Mouse (Mus musculus): Measurements from ENCODE around the gene Aldh1a3. TPM values are rescaled to one million over a fixed set of nuclear protein-coding genes. Genes with fewer than 3 reads are reported as not detected.

The Aldh1a3 gene
- total RNA-seq, 1 experiment from 2014 or later, result 10.9 TPM

DNA sequence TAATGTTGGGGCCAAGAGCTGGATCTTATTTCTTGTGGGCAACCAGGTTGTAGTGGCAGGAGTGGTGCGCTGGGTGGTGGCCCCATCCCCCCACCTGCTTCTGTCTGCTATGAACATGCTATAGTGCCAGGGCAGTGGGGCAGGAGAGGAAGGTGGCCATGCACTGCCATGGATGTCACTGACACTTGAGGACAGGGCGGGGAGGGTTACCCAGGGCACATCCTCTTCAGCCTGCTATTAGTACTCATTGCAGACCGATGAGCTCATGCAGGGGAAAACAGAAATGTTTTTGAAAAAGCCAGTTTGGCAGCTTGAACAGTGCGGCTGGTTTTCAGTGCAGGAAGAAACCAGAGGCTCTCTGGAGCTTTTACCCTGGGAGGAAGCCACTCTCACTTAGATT, 10.5 kb downstream of the Aldh1a3 start:
- DNase-seq, result no peak

- DNase-seq, result no peak
Measured at GRCm38 (mm10) chr7:66413093-66413492, 14.2 kb downstream of the Aldh1a3 start.

DNA sequence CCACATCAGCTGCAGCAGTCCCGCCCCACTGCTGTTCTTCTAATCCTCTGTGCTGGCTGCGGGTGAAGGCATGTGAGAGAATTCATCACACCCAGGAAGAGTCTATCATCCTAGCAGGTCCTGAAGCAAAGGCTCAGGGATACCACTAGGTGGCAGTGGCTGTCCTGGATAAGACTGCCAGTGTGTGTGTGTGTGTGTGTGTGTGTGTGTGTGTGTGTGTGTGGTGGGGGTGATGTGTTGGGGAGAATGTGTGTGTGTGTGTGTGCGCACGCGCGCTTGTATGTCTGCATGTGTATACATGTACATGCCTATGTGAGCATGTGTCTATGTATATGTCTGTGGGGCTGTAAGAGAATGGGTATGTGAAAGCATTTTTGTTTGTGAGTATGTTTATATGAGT, 17.9 kb downstream of the Aldh1a3 start:
- peak; percentile 27 for DNase-seq

- peak; percentile 13 for DNase-seq
Measured at GRCm38 (mm10) chr7:66406971-66407370, 20.3 kb downstream of the Aldh1a3 start.

GRCm38 (mm10) chr7:66405951-66406721, 21.2 kb downstream of the Aldh1a3 start:
- DNase-seq, result peak; percentile 28

- peak; percentile 35 for DNase-seq
Measured at GRCm38 (mm10) chr7:66405541-66405940, 21.8 kb downstream of the Aldh1a3 start.

- DNase-seq, result no peak
Measured at GRCm38 (mm10) chr7:66404802-66405201, 22.5 kb downstream of the Aldh1a3 start.

GRCm38 (mm10) chr7:66404141-66404540, 23.2 kb downstream of the Aldh1a3 start:
- no peak for DNase-seq

- no peak for DNase-seq
Measured at GRCm38 (mm10) chr7:66402876-66403275, 24.4 kb downstream of the Aldh1a3 start.

DNA sequence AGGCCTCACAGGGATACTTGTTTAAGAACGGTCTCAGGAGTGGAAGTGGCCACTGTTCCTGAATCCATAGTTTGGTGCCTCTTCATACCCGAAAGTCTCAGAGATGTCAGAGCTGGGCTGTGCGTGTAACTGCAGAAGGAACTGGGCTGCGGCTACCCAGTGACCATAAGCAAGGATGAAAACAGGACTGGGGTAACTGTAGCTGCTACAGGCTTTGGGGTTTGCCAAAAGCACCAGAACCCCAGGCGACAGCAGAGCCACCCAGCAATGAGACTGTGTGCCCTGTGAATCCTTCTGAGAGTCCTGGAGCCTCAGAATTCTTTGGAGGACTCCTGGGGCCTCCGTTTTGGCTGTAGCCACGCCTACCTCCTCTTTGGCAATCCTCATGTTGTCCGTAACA, 25.7 kb downstream of the Aldh1a3 start:
- DNase-seq, result no peak

GRCm38 (mm10) chr7:66397288-66397687, 30.0 kb downstream of the Aldh1a3 start:
- DNase-seq, result no peak

- peak; percentile 50 for DNase-seq
Measured at GRCm38 (mm10) chr7:66388621-66389532, 38.4 kb downstream of the Aldh1a3 start.

- peak; percentile 72 for DNase-seq
Measured at GRCm38 (mm10) chr7:66387813-66388521, 39.4 kb downstream of the Aldh1a3 start, which contains the start of gene Lrrk1. Gene Lrrk1, minus strand, starts transcription at chr7:66388350.

- peak; percentile 14 for DNase-seq
Measured at GRCm38 (mm10) chr7:66387419-66387812, 39.9 kb downstream of the Aldh1a3 start.

DNA sequence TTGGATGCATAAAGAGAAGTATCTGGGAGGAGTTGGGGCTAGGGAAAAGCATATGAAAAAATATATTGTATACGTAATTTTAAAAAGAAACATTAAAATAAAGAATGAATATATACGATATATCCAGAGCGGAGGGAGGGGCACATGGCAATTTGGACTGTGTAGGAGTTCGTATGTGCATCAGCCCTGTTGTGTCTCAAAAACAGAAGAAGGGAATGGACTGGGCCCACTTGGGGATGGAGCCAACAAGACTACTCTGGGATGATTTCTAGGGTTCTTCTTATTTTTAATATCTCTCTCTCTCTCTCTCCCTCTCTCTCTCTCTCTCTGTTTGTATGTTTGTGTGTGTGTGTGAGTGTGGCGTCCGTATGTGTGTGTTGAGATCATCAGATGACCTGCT, 40.9 kb downstream of the Aldh1a3 start:
- DNase-seq, result no peak

DNA sequence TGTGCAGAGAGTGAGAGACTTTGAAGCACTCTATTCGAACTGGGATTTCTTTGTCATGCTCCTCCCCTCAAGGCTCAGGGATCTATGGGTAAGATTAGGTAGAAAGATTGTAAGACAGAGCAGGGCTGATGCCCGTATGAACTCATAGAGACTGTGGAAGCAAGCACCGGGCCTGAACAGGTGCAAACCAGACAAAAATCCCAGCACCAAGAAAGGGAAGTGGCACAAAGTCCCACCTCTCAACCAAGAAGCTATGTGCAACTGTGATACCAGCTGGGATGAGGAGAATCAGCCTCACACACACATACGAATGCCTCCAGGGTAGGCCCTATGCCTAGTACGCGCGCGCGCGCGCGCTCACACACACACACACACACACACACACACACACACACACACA, 41.5 kb downstream of the Aldh1a3 start:
- DNase-seq, result no peak

GRCm38 (mm10) chr7:66384891-66385290, 42.4 kb downstream of the Aldh1a3 start:
- DNase-seq, result no peak

DNA sequence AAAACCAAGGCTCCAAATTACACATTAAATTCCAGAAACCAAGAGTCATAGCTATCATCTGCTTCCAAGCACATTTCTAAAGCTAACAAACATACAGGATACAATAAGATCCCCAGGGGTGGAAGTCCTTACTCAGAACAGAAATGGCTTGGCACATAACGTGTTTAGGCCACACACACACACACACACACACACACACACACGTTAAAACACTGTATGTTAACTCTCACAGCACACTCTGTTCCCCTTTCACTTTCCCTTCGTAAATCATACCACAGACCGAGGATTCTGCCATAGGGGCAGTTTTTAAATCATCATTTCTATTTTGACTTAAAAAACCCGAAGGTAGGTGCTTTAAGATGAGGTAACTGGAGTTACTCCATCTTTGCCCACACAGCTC, 43.1 kb downstream of the Aldh1a3 start:
- no peak for DNase-seq

DNA sequence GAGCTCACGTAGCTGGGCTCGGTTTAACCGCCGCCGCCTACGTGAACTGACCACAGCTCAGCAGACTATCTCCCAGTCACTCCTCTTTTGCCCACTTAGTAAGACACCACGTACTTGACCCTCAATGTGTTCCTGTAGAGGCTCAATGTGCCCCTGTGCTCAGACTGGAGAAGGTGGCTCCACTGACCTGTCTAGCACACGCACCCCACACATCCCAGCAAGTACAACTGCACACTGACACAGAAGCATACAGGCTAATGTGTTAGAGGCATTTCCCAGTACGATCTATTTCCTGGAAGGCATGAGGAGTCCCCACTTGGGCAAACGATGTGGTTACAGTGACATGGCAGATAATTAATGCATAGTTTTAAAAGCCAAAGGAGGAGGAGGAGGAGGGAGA, 50.8 kb downstream of the Aldh1a3 start:
- no peak for DNase-seq

DNA sequence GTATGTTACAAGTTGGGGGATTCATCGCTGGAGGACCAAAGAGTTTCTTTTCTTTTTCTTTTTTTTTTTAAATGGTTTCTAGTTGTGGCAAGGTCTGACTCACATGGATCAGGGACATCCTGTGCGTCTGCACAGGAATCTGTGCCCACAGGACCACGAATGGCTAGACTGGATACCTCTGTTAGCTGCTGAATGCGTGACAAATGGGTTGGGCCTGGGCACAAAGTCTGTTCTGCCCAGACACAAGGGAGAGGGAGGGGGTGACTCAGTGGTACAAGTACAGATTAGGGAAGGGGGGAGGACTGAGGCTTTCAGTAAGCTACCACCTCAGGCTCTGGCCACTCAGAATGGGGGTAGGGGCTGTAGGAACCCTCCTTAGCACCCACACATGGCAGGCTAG, 51.6 kb downstream of the Aldh1a3 start:
- no peak for DNase-seq

- DNase-seq, result no peak
Measured at GRCm38 (mm10) chr7:66373391-66373790, 53.9 kb downstream of the Aldh1a3 start.

DNA sequence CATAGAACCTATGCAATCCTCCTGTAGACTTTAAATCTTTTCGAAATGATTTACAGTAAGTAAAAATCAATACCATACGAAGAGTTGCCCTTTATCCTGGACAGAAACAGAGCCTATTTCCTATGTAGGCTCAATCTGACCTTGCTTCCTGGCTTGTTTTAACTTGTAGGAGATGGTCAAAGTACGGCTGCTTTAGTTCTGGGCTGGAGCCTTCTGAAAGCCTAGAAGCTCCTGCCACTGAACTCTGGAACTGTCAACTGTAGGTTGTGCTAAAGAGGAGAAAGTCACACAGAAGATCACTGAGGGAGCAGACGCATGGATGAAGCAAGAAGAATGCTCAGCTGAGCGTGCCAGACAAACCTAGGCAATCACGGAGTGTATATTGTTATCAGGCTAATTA, 56.3 kb downstream of the Aldh1a3 start:
- no peak for DNase-seq

Data from adrenal gland, postnatal 25 days (tissue).